Mouse (Mus musculus) layer of hippocampus, postnatal 10 days (tissue): ENCODE results near the gene Psmd3. TPM values are rescaled to one million over a fixed set of nuclear protein-coding genes. Genes with fewer than 3 reads are reported as not detected.
"Not testable (repeated sequence)": the region's sequence is repeated elsewhere in the genome, so short reads cannot be mapped to it uniquely, and the experiment has no call there.

Experiments
- DNase-seq, 2 experiments: peaks; one replicate each; pipeline ENCODE4 v3.0.0; 2021; ENCODE audit warnings: low spot score in 2 of 2
- long read RNA-seq: library from polyadenylated mRNA; stranded (forward); transcript quantifications from one replicate; pipeline ENCODE4 v2.0.0, GENCODE M21; 2023
- total RNA-seq, 2 experiments: library from RNA; stranded (reverse); gene quantifications; 2 replicates each; pipeline ENCODE4 v1.2.3; 2021

Psmd3 gene
- total RNA-seq = 100 to 1,000 TPM; 127 to 130 TPM
- long read RNA-seq, transcript Psmd3-201 (12 exons, 2,148 nt) = major isoform, 96 of 114 reads
- long read RNA-seq, partial matches to known transcripts = 12 of 114 reads
- long read RNA-seq, other reads (novel, unspliced or antisense) = 6 of 114 reads

GRCm38 (mm10) chr11:98681786-98682745 lies at the start of gene Psmd3:
Gene Psmd3 (plus strand): TSS chr11:98682554.
- peak; percentile 98 to 99 for DNase-seq

- DNase-seq = peak; percentile 7 to 14
Observed at GRCm38 (mm10) chr11:98635312-98635970, 46.9 kb upstream of the Psmd3 start.

- no peak for DNase-seq
Observed at GRCm38 (mm10) chr11:98637501-98637900, 44.9 kb upstream of the Psmd3 start.

GRCm38 (mm10) chr11:98640091-98640490 lies 42.3 kb upstream of the Psmd3 start:
- no peak for DNase-seq

- DNase-seq = no peak
Observed at GRCm38 (mm10) chr11:98644757-98645156, 37.6 kb upstream of the Psmd3 start.

GRCm38 (mm10) chr11:98645946-98646345 lies 36.4 kb upstream of the Psmd3 start:
- no peak for DNase-seq

GRCm38 (mm10) chr11:98646459-98646858 lies 35.9 kb upstream of the Psmd3 start, which contains the start of gene Gsdma2:
Gene Gsdma2 (plus strand): TSS chr11:98646759.
- no peak for DNase-seq

- DNase-seq = peak; percentile 21
Observed at GRCm38 (mm10) chr11:98655076-98655475, 27.3 kb upstream of the Psmd3 start.

- DNase-seq = peak; percentile 29 to 47
Observed at GRCm38 (mm10) chr11:98660517-98660916, 21.8 kb upstream of the Psmd3 start.

GRCm38 (mm10) chr11:98664091-98664490 lies 18.3 kb upstream of the Psmd3 start, which contains the start of gene Gsdma:
Gene Gsdma (plus strand): TSS chr11:98664351.
- DNase-seq = no peak

GRCm38 (mm10) chr11:98668984-98669383 lies 13.4 kb upstream of the Psmd3 start:
- no peak for DNase-seq

- no peak for DNase-seq
Observed at GRCm38 (mm10) chr11:98671284-98671815, 11.0 kb upstream of the Psmd3 start.

GRCm38 (mm10) chr11:98671857-98672256 lies 10.5 kb upstream of the Psmd3 start:
- no peak for DNase-seq

- no peak for DNase-seq
Observed at GRCm38 (mm10) chr11:98672482-98672881, 9.9 kb upstream of the Psmd3 start.

GRCm38 (mm10) chr11:98673136-98673535 lies 9.2 kb upstream of the Psmd3 start:
- DNase-seq = peak; percentile 58 to 71

- no peak for DNase-seq
Observed at GRCm38 (mm10) chr11:98675829-98676363, 6.5 kb upstream of the Psmd3 start.

GRCm38 (mm10) chr11:98680023-98680422 lies 2.3 kb upstream of the Psmd3 start:
- DNase-seq = no peak

GRCm38 (mm10) chr11:98680595-98680994 lies 1.8 kb upstream of the Psmd3 start:
- DNase-seq = not testable (repeated sequence)

GRCm38 (mm10) chr11:98681186-98681585 lies 1.2 kb upstream of the Psmd3 start:
- DNase-seq = no peak

- no peak for DNase-seq
Observed at GRCm38 (mm10) chr11:98682811-98683210, 457 bp downstream of the Psmd3 start.

- DNase-seq = no peak
Observed at GRCm38 (mm10) chr11:98685642-98686041, 3.3 kb downstream of the Psmd3 start.
